Mouse (Mus musculus) liver, embryonic 12.5 days (tissue): ENCODE data around the gene Suds3. TPM values are rescaled to one million over a fixed set of nuclear protein-coding genes. Genes with fewer than 3 reads are reported as not detected.

Experiments used
- ATAC-seq: fragments of 200-750 bp; cut with Nextera tagmentation; 2 replicates; pipeline ENCODE4 v1.8.0; 2017; ENCODE audit warnings: moderate number of reproducible peaks, mild to moderate bottlenecking, moderate library complexity
- H3K27ac ChIP-seq: fragments of 300-500 bp; sonication (generic); 2 replicates; pipeline ENCODE4 v1.5.1; 2016; ENCODE audit warnings: mild to moderate bottlenecking
- H3K27me3 ChIP-seq: fragments of 300-500 bp; sonication (generic); replicated peaks from 2 replicates; pipeline ENCODE4 v1.6.1; 2016; ENCODE audit warnings: mild to moderate bottlenecking, moderate library complexity
- H3K36me3 ChIP-seq: fragments of 300-500 bp; sonication (generic); 2 replicates; pipeline ENCODE4 v1.6.1; 2016; ENCODE audit warnings: mild to moderate bottlenecking, moderate library complexity
- H3K4me1 ChIP-seq: fragments of 300-500 bp; sonication (generic); 2 replicates; pipeline ENCODE4 v1.6.1; 2016
- H3K4me2 ChIP-seq: fragments of 300-500 bp; sonication (generic); 2 replicates; pipeline ENCODE4 v1.6.1; 2016; ENCODE audit warnings: mild to moderate bottlenecking, moderate library complexity
- H3K4me3 ChIP-seq: fragments of 300-500 bp; sonication (generic); 2 replicates; pipeline ENCODE4 v1.5.1; 2016; ENCODE audit warnings: mild to moderate bottlenecking, moderate library complexity
- H3K9ac ChIP-seq: fragments of 300-500 bp; sonication (generic); 2 replicates; pipeline ENCODE4 v1.6.1; 2016; ENCODE audit warnings: mild to moderate bottlenecking, moderate library complexity
- H3K9me3 ChIP-seq: fragments of 300-500 bp; sonication (generic); replicated peaks from 2 replicates; pipeline ENCODE4 v1.6.1; 2016; ENCODE audit warnings: mild to moderate bottlenecking, moderate library complexity
- WGBS: fragments of 180-500 bp; shearing (Covaris S2); methylation state at CpG from one replicate; pipeline ENCODE4 v1.1.7; 2016; ENCODE audit not compliant: insufficient replicate concordance; 5-methylcytosine and 5-hydroxymethylcytosine counted together
- polyA plus RNA-seq: library from polyadenylated mRNA; unstranded; fragments of >200 nt; fragmentation: Nextera tagmentation; extraction: Ambion mirVana; gene quantifications from 2 replicates; pipeline ENCODE4 v1.2.1, GENCODE M21; 2016

Suds3 gene
- polyA plus RNA-seq, 1 experiment from 2014 or later: 66.4 TPM

DNA sequence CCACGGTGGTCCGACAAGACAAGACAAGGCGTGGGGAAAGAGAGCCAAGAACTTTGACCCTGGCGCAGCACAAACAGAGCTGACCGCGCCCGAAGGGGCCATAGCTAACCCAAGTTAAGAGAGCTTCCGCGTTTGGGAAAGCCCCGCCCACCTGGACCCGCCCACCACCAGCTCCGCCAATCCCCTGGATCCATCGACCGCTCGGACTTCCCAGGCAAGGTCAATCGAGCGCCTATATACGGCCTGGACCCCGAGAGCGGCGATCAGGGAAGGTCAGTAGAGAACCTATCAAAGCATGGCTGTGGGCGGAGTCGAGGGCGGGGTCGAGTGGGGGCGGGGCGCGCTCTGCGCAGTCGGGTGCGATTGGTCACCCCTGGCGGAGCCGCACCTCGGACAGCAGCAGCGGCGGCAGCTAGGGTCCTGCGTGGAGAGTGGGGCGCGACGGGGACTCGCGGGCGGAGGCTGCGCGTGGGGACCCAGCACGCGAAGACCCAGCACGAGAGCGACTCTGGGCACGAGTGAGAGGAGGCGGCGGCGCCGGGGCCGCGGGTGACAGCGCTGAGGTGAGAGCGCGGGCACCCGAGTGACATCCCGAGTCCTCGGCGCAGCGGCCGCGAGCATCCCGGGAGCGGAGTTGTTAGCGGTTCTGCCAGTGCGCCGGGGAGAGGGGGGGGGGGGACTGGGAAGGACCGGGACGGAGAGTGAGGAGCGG lies 4.0 kb upstream of the Suds3 start, which contains the start of gene Taok3:
TSS of gene Taok3 (plus strand) at position 353 of the 712 bp plus-strand sequence.
- under 1% methylated on average over 74 of the region's 74 CpGs for WGBS
- Histone ChIP-seq H3K4me3 (peak within 1 kb of the TSS; percentile 89), H3K36me3 (peaks cover 14% of the 10 kb centered on the region), H3K9ac (peak within 1 kb of the TSS; percentile 93), H3K27ac (peak within 1 kb of the TSS; percentile 94), H3K4me2 (peak within 1 kb of the TSS; percentile 90), H3K9me3 (no peaks in the 10 kb centered on the region), H3K27me3 (no peaks in the 10 kb centered on the region), H3K4me1 (peaks cover 72% of the 10 kb centered on the region)
- peak; percentile 82 for ATAC-seq

DNA sequence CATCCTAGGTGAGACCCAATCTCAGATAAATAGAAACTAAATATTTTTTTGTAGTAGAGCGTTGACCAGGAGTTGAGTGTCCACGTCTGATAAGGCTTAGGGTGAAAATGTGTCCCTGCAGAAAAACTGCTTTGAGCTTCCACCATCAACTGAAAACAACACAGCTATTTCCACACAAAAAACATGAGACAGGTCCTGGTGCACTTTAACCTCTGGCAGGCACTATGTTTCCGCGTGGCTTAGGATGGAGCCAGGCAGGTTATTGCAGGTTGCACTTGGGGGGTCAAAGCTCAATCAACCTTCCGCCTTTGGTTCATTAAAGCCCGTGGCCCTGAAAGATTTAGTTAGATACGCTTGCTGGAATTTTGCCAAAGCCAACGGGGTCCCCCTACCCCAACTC lies 2.9 kb upstream of the Suds3 start:
- no peaks in the 10 kb centered on the region for H3K9me3 ChIP-seq
- peak overlapping the region; percentile 90 for H3K4me2 ChIP-seq
- H3K27me3 ChIP-seq: no peaks in the 10 kb centered on the region
- peak overlapping the region; percentile 77 for H3K27ac ChIP-seq
- no peak for ATAC-seq
- peaks cover 8% of the 10 kb centered on the region for H3K36me3 ChIP-seq
- 32% methylated on average over 8 of the region's 8 CpGs for WGBS
- peaks cover 69% of the 10 kb centered on the region for H3K4me1 ChIP-seq
- H3K9ac ChIP-seq: peak overlapping the region; percentile 84
- H3K4me3 ChIP-seq: peak overlapping the region; percentile 89

DNA sequence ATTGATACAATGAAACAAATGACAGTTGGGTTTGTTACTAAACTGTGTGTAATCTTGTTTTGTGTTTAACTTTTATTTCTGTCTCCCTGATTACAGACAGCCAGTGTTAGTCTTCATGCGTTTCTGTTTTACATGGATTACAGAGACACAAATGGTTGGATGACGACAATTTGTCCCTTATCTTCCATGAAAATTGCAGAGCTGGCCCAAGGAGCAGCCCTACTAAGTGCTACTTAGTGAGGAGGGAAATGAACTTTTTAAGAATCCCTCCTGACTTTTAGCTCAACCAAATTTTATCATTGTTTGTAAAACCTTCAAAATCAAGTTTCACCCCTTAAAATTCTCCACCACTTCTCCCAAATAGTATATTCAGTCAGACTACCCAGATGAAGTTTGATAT lies 2.3 kb upstream of the Suds3 start:
- 56% methylated on average over 2 of the region's 2 CpGs for WGBS
- Histone ChIP-seq H3K36me3 (peaks cover 8% of the 10 kb centered on the region), H3K27me3 (no peaks in the 10 kb centered on the region), H3K4me3 (no peak overlapping the region), H3K4me1 (peaks cover 63% of the 10 kb centered on the region), H3K9ac (no peak overlapping the region), H3K4me2 (peak overlapping the region; percentile 90), H3K27ac (peak overlapping the region; percentile 45; the same call in 1 of the 2 replicates), H3K9me3 (no peaks in the 10 kb centered on the region)
- ATAC-seq: no peak

DNA sequence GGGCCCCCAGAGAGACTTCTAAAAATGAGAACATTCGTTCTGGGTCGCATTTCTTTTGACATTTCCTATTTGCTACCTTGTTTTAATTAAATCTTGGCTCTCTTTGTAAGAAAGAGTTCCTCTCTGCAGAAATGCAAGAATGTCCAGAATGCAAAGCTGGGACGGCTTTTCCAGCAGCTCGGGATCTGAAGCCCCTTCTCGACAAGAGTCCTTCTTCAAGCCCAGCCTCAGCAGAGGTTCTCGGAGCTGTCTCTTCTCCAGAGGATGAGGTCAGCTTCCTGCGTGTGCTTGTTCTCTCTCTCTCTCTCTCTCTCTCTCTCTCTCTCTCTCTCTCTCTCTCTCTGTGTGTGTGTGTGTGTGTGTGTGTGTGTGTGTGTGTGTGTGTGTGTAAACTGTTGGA lies 1.8 kb upstream of the Suds3 start:
- H3K27me3 ChIP-seq: no peaks in the 10 kb centered on the region
- WGBS: 63% methylated on average over 7 of the region's 7 CpGs
- H3K9me3 ChIP-seq: no peaks in the 10 kb centered on the region
- H3K4me3 ChIP-seq: no peak overlapping the region
- no peak overlapping the region for H3K4me2 ChIP-seq
- peaks cover 13% of the 10 kb centered on the region for H3K36me3 ChIP-seq
- no peak for ATAC-seq
- peaks cover 58% of the 10 kb centered on the region for H3K4me1 ChIP-seq
- no peak overlapping the region for H3K9ac ChIP-seq
- H3K27ac ChIP-seq: peak overlapping the region; percentile 45; the same call in 1 of the 2 replicates

DNA sequence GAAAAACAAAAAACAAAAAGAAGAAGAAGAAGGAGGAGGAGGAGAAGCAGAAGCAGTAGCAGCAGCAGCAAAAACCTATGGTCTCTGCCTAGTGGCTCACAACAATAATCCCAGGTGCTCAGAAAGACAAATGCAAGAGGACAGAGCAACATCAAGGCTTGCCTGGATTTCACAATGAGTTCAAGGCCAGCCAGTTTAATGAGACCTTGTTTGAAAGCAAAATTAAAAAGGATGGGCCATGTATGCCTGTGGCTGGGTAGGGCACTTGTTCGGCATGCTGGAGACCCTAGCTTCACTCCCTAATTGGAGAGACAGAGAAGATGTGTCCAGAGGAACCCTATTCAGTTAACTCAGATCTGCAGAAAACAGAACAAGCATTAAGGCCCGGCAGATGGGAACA lies 1.3 kb upstream of the Suds3 start:
- peaks cover 18% of the 10 kb centered on the region for H3K36me3 ChIP-seq
- H3K4me1 ChIP-seq: peaks cover 53% of the 10 kb centered on the region
- H3K27ac ChIP-seq: peak overlapping the region; percentile 45; the same call in 1 of the 2 replicates
- ATAC-seq: no peak
- H3K9ac ChIP-seq: no peak overlapping the region
- no peaks in the 10 kb centered on the region for H3K27me3 ChIP-seq
- no peak overlapping the region for H3K4me3 ChIP-seq
- H3K9me3 ChIP-seq: no peaks in the 10 kb centered on the region
- WGBS: 65% methylated on average over 2 of the region's 2 CpGs
- no peak overlapping the region for H3K4me2 ChIP-seq

DNA sequence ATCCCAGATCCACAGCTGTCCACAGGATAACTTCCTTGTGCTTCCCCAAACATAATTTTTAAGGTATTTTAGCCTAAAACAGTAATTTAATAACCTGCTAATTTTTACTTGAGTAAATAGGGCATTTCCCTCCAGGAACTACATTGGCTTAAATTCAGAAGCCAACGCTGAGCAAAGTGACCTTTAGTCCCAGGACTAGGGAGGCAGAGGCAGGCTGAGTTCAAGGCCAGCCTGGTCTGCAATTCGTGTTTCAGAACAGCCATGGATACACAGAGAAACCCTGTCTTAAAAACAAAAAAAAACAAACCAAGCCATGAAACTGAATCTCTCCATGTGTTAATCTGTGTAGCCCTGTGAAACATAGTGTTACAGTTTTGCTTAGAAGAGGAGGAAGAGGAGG lies 747 bp upstream of the Suds3 start:
- WGBS: 54% methylated on average over 2 of the region's 2 CpGs
- Histone ChIP-seq H3K27me3 (no peaks in the 10 kb centered on the region), H3K9me3 (no peaks in the 10 kb centered on the region), H3K4me3 (no peak overlapping the region), H3K27ac (peak overlapping the region; percentile 45; the same call in 1 of the 2 replicates), H3K4me2 (peak overlapping the region; percentile 90; the same call in 1 of the 2 replicates), H3K4me1 (peaks cover 49% of the 10 kb centered on the region), H3K36me3 (peaks cover 23% of the 10 kb centered on the region), H3K9ac (no peak overlapping the region)
- no peak for ATAC-seq

DNA sequence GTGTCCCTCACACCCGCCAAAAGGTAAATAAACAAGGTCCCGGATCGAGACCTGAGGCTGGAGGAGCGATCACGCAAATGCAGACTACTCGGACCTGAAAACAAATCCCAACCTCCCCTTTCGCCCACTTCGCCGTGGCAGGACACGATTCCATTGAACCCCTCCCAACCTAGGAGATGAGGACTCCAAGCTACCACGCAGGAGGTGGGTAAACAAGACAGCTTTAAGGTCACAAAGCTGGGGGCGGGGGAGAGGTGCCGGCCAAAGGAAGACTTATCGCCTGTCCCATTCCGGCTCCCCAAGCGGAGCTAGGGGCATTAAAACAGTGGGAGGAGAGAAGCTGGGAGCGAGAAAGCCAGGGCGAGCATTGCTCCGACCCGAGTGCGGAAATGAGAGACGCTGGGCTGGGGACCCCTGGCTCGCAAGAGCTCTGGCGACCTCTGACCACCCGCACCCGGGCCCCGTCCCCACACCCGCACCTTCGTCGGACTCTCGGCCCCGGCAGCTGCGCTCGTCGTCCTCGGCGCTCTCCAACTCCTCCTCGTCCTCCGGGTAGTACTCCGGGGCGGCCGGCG lies 633 bp downstream of the Suds3 start:
- Histone ChIP-seq H3K27ac (peak overlapping the region; percentile 86), H3K4me3 (peak overlapping the region; percentile 98), H3K27me3 (no peaks in the 10 kb centered on the region), H3K36me3 (peaks cover 37% of the 10 kb centered on the region), H3K9me3 (no peaks in the 10 kb centered on the region), H3K9ac (peak overlapping the region; percentile 93), H3K4me2 (peak overlapping the region; percentile 90), H3K4me1 (peaks cover 39% of the 10 kb centered on the region)
- 1% methylated on average over 43 of the region's 43 CpGs for WGBS
- ATAC-seq: peak; percentile 7

DNA sequence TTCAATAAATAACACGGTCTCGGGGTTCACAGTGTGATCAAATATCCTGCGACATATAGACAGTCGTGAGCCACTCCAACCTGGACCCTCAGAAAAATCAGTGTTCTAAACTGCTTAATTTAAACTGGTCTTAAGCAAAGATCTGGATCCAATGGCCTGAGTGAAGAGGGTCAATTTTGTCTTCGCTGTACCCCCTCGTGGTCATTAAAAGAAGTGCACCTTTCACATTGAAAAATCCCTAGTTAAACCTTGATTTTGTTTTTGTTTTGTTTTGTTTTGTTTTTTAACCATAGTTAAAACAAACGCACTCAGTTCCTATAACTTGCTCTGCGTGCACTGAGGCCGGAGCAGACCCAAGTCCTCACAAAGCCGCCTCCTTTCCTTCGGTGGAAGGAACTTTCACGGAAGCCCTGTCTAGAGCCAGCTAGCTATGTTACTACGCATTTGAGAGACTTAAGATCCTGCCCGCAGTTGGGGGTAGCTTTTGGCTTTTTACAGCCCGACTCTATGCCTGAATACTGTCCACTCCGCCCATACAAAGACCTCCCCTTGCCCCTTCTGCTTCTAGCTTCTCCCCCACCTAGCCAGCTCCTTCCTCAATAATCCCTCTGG lies 1.2 kb downstream of the Suds3 start:
- Histone ChIP-seq H3K9ac (peak overlapping the region; percentile 93), H3K4me1 (peaks cover 39% of the 10 kb centered on the region), H3K27me3 (no peaks in the 10 kb centered on the region), H3K9me3 (no peaks in the 10 kb centered on the region), H3K4me3 (peak overlapping the region; percentile 98), H3K4me2 (peak overlapping the region; percentile 90), H3K36me3 (peaks cover 42% of the 10 kb centered on the region), H3K27ac (peak overlapping the region; percentile 86)
- no peak for ATAC-seq
- 2% methylated on average over 16 of the region's 16 CpGs for WGBS

DNA sequence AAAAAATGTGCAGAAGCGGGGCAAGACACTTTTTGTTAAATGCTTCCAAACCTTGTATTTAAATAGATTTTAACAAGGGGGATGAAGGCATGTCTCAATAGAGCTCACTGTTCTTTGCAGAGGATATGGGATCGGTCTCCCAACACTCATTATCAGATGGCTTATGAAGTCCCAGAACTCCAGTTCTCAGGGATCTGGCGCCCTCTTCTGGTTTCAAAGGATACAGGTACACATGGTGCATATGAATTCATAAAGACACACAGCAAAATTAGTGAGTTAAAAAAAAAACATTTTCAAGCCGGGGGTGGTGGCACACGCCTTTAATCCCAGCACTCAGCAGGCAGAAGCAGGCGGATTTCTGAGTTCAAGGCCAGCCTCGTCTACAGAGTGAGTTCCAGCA lies 2.6 kb downstream of the Suds3 start:
- H3K4me1 ChIP-seq: peaks cover 31% of the 10 kb centered on the region
- no peak overlapping the region for H3K4me2 ChIP-seq
- no peaks in the 10 kb centered on the region for H3K9me3 ChIP-seq
- H3K36me3 ChIP-seq: peaks cover 55% of the 10 kb centered on the region
- 82% methylated on average over 7 of the region's 7 CpGs for WGBS
- no peaks in the 10 kb centered on the region for H3K27me3 ChIP-seq
- H3K9ac ChIP-seq: no peak overlapping the region
- no peak overlapping the region for H3K27ac ChIP-seq
- no peak for ATAC-seq
- no peak overlapping the region for H3K4me3 ChIP-seq

DNA sequence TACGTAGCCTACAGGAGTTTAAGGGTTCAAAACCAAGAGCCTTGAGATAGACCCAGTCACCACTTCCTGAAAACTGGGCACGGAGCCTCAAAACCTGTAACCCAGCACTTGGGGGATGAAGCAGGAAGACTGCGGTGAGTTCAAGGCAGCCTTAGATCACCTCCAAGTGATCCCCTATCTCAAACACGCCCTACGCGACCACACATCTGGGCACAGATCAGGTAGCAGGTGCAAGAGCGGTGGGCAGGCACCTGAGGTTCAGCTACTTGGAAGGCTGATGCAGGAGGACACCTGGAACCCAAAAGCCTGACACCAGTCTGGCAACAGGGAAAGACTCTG lies 4.2 kb downstream of the Suds3 start:
- no peak overlapping the region for H3K9ac ChIP-seq
- no peak for ATAC-seq
- H3K27ac ChIP-seq: no peak overlapping the region
- peaks cover 71% of the 10 kb centered on the region for H3K36me3 ChIP-seq
- WGBS: 93% methylated on average over 7 of the region's 7 CpGs
- no peaks in the 10 kb centered on the region for H3K27me3 ChIP-seq
- no peak overlapping the region for H3K4me3 ChIP-seq
- no peak overlapping the region for H3K4me2 ChIP-seq
- peaks cover 15% of the 10 kb centered on the region for H3K4me1 ChIP-seq
- no peaks in the 10 kb centered on the region for H3K9me3 ChIP-seq

DNA sequence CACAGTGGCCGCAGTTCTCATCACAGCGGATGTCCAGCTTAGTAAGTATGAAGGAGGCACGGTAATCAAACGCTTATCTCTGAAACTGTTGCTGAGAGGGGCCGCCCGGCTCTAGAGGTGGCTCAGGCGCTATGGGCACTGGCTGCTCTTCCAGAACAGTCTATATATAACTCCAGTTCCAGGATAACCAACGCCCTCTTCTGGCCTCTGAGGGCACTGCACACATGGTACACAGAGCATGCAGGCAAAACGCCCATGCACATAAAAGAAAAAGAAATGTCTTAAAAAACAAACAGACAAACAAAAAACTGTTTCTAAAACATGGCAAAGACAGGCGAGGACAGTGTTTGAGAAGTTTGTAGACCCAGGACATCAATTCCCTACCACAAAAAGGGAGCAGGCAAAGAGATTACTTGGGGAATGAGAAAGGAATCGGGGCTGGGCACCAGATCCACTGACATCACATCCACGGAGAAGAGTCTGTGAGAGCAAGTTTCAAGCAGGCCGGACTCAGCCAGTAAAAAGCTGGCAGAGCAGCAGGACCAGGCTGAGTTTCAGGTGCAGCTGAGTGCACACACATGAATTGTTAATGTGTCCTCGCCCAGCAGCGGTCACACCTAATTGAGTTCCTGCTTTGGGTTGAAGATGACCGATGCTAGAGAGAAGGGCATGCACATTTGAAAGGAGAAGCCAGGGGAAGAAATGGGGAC lies 4.7 kb downstream of the Suds3 start:
- peaks cover 76% of the 10 kb centered on the region for H3K36me3 ChIP-seq

DNA sequence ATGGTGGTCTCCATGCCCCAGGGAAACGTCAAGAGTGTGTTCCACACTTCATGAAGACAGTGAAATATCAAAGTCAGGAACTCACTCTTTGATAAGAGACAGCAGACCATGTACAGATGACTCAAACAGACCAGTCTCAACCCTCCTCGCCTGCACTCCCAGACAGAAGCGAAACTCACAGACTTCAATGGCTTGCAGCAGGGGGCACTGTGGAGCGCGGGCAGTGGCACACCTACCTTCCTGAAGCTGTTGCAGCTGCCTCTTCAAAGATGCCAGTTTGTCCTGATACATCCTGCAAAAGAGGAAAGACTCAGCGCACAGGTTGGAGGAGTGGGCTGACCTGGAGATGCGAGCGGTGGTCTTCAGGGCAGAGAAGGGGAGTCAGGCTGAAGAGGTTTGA lies 6.4 kb downstream of the Suds3 start:
- Histone ChIP-seq H3K27ac (no peak overlapping the region), H3K9ac (no peak overlapping the region)
- WGBS: 86% methylated on average over 8 of the region's 8 CpGs

More for the DNA sequence above, 4.7 kb downstream of the Suds3 start:
- Histone ChIP-seq H3K4me2 (no peak overlapping the region), H3K27me3 (no peaks in the 10 kb centered on the region), H3K4me1 (peaks cover 9% of the 10 kb centered on the region), H3K9me3 (no peaks in the 10 kb centered on the region), H3K9ac (no peak overlapping the region), H3K27ac (no peak overlapping the region), H3K4me3 (no peak overlapping the region)
- ATAC-seq: no peak
- 81% methylated on average over 16 of the region's 16 CpGs for WGBS

More for the DNA sequence above, 6.4 kb downstream of the Suds3 start:
- no peak overlapping the region for H3K4me3 ChIP-seq
- no peaks in the 10 kb centered on the region for H3K27me3 ChIP-seq
- H3K4me1 ChIP-seq: peaks cover 8% of the 10 kb centered on the region
- no peak overlapping the region for H3K4me2 ChIP-seq
- ATAC-seq: no peak
- no peaks in the 10 kb centered on the region for H3K9me3 ChIP-seq
- peaks cover 93% of the 10 kb centered on the region for H3K36me3 ChIP-seq
